Mouse (Mus musculus): ENCODE measurements around the gene Cacna1i.

- no peak for TF ChIP-seq CTCF (IDR thresholded peaks at IDR 0.05; ENCODE audit: control insufficient read depth, insufficient read depth, low read length)
- TF ChIP-seq POLR2A (IDR thresholded peaks at IDR 0.05; ENCODE audit: borderline replicate concordance, control insufficient read depth, low read depth, low read length), result no peak
Measured at GRCm38 (mm10) chr15:80343731-80344130, 56.7 kb downstream of the Cacna1i start.

All from bone marrow, adult 2 months (tissue).